Mouse (Mus musculus) brain, embryonic 14.5 days (tissue): Measurements from ENCODE around the gene Lpar1. TPM values are rescaled to one million over a fixed set of nuclear protein-coding genes. Genes with fewer than 3 reads are reported as not detected.

Experiments used
- DNase-seq: peaks from one replicate; pipeline ENCODE4 v3.0.0-alpha.2; 2011; ENCODE audit warnings: low read depth
- CTCF ChIP-seq: fragments of 200-500 bp; IDR thresholded peaks from 2 replicates; pipeline ENCODE4 v1.5.1; 2012; ENCODE audit warnings: inconsistent platforms, mild to moderate bottlenecking, moderate library complexity, borderline replicate concordance; ENCODE audit not compliant: insufficient read depth, insufficient read length; ENCODE audit errors: extremely low read depth
- POLR2A ChIP-seq: fragments of 200-500 bp; IDR thresholded peaks from 2 replicates; pipeline ENCODE4 v1.6.1; 2012; ENCODE audit warnings: mild to moderate bottlenecking, inconsistent platforms, borderline replicate concordance; ENCODE audit not compliant: poor library complexity, insufficient read depth, insufficient read length, severe bottlenecking; ENCODE audit errors: extremely low read depth
- polyA plus RNA-seq: library from polyadenylated mRNA; depleted of rRNA; stranded (reverse); fragments of >200 nt; gene quantifications from 2 replicates; pipeline ENCODE4 v1.2.3, GENCODE M21; 2012

The Lpar1 gene
- polyA plus RNA-seq, 1 experiment = 11.9 TPM

DNA sequence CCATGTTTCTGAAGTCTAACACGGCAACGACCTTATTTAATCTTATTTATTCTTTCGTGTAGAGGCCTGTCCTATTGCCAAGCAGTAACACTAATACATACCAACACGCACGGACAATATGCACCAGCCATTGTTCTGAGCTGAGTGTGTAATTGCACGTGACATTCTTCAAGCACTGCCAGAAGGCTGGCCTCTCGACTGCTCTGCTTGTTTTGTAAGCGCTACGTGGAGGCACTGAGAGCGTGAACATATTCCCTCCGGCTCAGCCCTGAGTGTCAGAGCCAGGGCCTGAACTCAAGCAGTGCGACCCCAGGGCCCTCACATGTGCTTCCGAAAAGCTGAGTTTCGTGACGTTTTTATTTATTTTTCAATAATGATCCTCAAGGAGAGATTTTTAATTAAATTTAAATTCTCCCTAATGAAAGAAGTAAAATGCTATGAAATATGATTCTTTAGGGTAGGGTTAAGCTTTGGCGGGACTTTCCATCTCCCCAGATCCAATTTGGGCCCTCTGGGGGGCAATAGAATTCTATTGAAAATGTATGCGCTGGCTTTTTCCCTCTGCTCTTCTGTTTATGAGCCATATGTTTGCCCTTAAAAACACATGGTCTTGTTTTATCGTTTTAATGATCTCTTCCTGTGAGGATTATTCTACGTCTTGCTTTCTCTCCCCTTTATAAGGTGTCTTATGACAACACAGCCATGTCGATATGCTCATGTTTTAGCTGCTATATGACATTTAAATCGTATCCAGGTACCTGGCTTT lies 52.5 kb downstream of the Lpar1 start:
- peak; percentile 77 for DNase-seq

DNA sequence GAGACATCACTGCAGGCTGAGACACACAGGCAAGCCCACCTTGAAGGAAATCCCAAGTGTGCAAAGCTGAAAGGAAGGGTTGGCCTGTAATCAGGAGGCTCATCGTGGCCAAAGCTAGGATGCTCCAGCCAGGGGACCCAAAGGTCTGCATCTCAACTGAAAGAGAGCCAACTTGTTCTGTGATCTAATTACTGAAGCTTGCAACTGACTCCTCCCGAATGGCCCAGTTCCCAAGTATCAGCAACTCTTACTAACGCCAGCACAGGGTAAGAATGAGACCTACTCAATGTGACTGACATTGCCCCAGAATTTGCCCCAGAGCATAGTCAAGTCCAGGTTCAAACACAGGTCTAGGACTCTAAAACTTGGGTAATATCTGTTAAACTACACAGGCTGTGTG lies 53.9 kb downstream of the Lpar1 start:
- DNase-seq = peak; percentile 54
- TF ChIP-seq CTCF (no peak), POLR2A (no peak)

More for the DNA sequence above, 52.5 kb downstream of the Lpar1 start:
- TF ChIP-seq CTCF (no peak), POLR2A (no peak)

DNA sequence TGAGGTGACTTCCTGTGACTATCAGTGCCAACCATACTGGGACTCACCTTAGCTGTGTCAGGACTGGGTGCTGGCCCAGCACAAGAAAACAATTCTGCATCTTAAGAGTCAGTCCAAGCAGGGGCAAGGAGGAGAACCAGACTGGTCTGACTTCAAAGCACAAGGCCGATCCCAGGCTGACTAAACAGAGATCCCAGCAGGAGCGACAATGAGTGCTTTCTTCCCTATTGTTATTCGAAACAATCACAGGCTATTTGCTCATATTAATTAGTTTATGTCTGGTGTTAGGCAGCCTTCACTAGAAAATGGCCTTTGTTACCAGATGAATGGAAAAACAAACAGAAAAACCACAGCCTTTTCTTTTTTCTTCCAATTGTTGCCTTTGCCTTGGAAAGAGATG lies 54.5 kb downstream of the Lpar1 start:
- no peak for TF ChIP-seq POLR2A
- no peak for TF ChIP-seq CTCF
- peak; percentile 33 for DNase-seq

DNA sequence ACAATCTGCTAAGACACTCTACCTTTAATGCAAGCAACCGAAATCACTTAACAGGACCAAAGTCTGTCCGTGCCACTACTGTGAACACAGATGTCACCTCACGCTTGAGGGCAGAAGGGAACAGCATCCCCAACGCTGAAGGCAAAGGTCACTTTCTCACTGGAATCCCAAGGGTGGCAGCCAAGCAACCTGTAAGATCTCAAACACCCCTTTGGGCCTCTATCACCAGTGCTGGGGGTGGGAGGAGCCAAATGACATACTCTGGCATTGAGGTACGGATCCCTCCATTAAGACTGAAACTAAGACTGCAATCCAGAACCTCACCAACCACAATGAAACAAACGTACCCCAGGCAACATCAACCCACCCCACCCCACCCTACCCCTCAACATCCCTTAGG lies 55.0 kb downstream of the Lpar1 start:
- DNase-seq = no peak
- TF ChIP-seq POLR2A (no peak), CTCF (no peak)

DNA sequence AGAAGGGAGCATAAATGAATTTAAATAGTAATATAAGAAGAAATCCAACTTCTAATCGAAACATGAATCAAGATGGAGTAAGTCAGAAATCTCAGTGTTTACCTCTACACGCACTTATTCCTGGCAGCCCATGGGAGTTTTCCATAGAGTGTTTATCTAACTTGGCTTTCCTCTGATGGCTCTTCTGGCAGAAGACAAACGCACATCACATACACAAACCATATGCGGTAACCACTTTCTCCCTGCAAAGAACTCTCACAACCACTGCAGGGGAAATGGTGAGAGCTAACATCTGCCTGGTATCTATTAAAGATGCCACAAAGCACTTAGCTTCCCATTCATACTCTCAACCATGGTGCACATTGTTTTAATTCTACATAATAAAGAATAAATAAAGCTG lies 56.4 kb downstream of the Lpar1 start:
- no peak for TF ChIP-seq POLR2A
- no peak for TF ChIP-seq CTCF
- no peak for DNase-seq

DNA sequence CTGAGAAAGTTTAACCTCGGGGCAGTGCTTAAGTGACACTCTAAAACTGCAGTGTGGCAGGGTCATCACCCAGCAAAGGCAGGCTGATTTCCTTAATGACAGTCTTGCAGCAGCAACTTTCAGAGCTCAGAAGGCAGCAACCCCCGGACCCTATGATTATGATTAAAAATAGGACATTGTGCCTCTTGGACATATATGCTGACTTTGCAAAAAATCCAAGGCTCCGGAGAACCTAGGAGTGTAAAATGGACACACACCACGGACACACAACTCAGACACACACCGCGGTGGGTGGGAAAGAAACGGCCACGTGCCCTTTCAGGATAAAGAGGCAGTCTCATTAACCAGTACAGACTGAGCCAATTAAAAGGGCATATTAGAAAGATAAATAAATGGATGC lies 57.0 kb downstream of the Lpar1 start:
- DNase-seq = no peak
- TF ChIP-seq CTCF = no peak
- TF ChIP-seq POLR2A = no peak

DNA sequence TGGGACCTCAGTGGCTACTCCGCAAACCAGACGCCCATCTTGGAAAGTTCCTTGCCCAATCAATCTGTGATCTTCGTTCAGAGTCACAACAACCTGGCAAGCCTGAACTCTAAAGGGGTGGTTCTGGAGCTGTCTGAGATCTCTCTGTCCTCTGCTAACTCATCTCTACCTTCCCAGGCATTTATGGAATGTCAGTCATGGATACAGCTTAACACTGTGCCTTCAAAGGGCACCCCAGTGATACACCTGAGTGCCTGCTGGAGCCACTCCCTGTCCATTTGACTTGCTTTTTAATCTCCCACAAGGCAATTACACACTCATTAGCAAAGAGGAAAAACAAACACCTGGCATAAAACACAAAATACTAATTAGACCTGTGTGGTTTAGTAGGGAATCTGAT lies 62.0 kb downstream of the Lpar1 start:
- no peak for DNase-seq
- TF ChIP-seq CTCF = no peak
- TF ChIP-seq POLR2A = no peak

DNA sequence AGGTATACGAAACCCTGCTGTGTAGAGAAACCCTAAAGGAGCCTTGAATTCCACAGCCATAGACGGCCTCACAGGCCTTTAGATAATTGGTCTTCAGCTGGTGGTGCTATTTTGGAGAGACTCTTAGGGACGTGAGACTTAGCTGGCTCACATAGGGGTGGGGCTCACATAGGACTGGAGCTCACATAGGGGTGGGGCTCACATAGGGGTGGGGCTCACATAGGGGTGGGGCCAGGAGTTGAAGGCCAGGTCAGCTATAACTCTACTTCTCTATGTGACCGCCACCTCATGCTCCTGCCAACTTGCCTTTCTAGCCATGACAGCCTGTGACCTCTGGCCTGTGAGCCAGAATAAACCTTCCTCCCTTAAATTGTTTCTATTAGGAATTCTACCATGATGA lies 63.3 kb downstream of the Lpar1 start:
- TF ChIP-seq POLR2A (no peak), CTCF (no peak)
- DNase-seq = no peak

DNA sequence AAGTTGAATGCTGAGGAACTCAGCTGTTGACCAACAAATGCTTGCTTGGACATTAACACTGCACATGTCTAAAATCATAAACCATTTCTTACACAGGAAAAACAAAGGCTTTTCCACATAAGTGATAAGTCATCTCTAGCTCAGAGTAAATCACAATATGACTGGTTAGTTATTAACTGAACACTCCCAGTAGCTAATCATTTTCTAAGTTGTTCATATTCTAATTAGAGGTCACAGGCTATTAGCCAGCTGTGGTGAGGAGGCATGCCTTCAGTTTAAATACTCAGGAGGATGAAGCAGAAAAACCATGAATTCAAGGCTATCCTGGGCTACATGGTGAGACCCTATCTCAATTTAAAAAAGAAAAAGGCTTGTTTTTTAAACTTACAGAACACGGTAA lies 75.1 kb downstream of the Lpar1 start:
- no peak for TF ChIP-seq CTCF
- TF ChIP-seq POLR2A = no peak
- DNase-seq = no peak

DNA sequence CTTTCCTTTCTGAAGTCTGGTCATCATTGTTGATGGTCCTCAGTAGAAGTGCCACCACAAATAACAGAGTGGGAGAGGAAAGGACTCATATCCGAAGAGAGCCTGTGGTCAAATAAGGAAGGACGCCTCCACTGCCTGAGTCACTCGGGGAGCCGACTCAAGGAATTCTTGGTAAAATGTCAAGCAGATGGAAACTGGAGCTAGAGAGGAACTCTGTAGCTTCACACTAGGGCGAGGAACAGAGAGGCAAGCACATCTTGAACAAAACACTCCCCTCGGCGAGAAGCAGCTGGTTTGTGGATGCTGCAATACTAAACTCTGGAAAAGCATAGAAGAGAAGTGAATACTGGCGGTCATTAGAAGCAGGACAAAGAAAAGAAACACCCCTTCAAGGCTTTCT lies 76.0 kb downstream of the Lpar1 start:
- no peak for DNase-seq

DNA sequence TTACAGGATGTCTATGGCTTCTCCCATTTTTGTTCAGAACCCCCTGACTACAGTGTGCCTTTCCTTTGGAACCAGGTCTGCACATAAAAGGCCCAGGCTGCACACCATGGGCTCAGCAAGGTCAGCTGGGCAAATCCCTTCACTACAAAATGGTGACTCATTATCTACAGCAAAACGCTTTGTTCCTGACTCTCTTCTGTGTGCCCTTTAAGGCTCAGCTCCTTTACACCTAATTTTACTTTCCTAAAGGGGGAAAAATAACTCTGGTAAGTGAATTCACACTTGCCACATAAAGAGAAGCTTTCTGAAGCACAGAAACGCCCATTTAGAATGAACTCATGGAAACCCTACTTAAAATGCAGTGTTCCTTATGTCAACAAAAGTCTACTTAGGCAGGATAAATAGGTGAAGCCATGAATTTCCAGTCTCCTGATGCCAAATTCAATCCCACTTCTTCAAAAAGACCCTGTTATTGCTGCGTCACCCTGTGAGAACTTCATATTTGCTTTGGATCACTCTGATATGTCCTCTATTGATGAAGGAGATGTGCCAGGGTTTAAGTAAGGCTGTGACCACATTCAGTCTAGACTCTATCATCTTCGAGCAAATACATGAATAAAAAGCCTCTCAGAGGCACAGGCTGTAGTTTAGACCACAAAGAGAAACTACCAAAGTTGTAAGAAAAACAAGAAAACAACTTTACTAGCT lies 82.3 kb downstream of the Lpar1 start:
- no peak for TF ChIP-seq CTCF
- no peak for TF ChIP-seq POLR2A

More for the DNA sequence above, 76.0 kb downstream of the Lpar1 start:
- TF ChIP-seq CTCF (no peak), POLR2A (no peak)

More for the DNA sequence above, 82.3 kb downstream of the Lpar1 start:
- DNase-seq = peak; percentile 52
